Mouse (Mus musculus): ENCODE results near the gene Olfr455. TPM values are rescaled to one million over a fixed set of nuclear protein-coding genes. Genes with fewer than 3 reads are reported as not detected.

The Olfr455 gene
- not detected for total RNA-seq (2023)

DNA sequence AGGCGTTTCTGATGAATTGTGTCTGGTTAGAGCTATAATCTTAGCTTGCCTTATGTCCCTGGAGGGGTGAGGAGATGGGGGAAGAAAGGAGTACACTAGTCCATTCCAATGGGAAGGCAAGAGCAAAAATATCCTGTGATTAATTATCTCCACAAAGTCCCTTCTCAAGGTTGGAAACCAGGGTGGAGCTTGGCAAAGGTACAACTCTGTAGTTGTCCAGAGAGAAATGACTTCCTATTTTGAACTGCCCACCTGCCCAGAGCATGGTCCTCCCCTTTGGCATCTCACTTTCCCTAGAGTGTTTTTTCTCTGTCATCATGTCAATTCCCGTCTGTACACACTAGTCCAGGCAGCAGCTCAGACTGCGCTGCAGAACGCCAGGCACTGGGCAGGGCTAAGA, at the start of gene Olfr455:
TSS of gene Olfr455 (minus strand) at position 127 of the 400 bp plus-strand sequence.

DNA sequence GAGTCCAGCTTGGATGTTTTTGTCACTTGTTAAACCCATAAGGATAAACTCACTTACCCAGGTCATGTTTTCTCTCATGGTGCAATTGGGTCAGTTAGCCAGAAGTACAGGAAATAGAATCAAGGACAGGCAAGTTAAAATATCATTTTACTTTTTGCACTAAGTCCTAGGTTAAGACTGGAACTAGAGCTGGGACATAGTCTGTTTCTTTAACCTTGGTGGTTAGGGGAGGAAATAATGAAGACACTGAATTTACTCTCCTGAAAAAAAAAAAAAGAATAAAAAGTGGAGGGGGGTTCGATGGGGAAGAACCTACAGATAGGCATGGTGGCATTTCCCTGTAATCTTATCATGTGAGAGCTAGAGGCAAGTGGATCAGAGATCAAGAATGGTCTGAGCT, 60.3 kb downstream of the Olfr455 start, which contains the start of gene Olfr456:
TSS of gene Olfr456 (minus strand) at position 101 of the 400 bp plus-strand sequence.

Other genes starting within 250 kb of the Olfr455 start
- not detected for gene Fam131b, start 222.9 kb downstream of the Olfr455 start, total RNA-seq (2023)
- 10 to 100 TPM; 67.0 to 88.6 TPM for gene Zyx, start 198.0 kb downstream of the Olfr455 start, total RNA-seq (2023)
- not detected for gene Epha1, start 174.3 kb downstream of the Olfr455 start, total RNA-seq (2023)
- gene Tas2r143, start 147.3 kb downstream of the Olfr455 start, total RNA-seq (2023), result under 1 TPM in 1 of 2 experiments, not detected in 1; 0.64 TPM
- gene Tas2r135, start 142.2 kb downstream of the Olfr455 start, total RNA-seq (2023), result not detected
- gene Tas2r126, start 113.1 kb downstream of the Olfr455 start, total RNA-seq (2023), result not detected
- not detected for gene Olfr458, start 82.4 kb downstream of the Olfr455 start, total RNA-seq (2023)
- not detected for gene Olfr457, start 71.3 kb downstream of the Olfr455 start, total RNA-seq (2023)
- not detected for gene Olfr456, start 60.4 kb downstream of the Olfr455 start, total RNA-seq (2023)
- not detected for gene Tcaf3, start 50.1 kb upstream of the Olfr455 start, total RNA-seq (2023)
- not detected for gene Tcaf2, start 97.7 kb upstream of the Olfr455 start, total RNA-seq (2023)
- not detected for gene Tcaf1, start 162.5 kb upstream of the Olfr455 start, total RNA-seq (2023)
- gene Olfr453, start 191.8 kb upstream of the Olfr455 start, total RNA-seq (2023), result not detected
- gene Olfr38, start 208.8 kb upstream of the Olfr455 start, total RNA-seq (2023), result not detected
- gene Olfr452, start 237.5 kb upstream of the Olfr455 start, total RNA-seq (2023), result not detected

All from B cell, adult 67 days (primary cell).